Mouse (Mus musculus) spleen, adult 2 months (tissue): ENCODE results near the gene 1600012H06Rik.

Source experiments
- CTCF ChIP-seq: fragments of 200-500 bp; IDR thresholded peaks from 2 replicates; pipeline ENCODE4 v1.5.1; 2011; ENCODE audit warnings: mild to moderate bottlenecking, inconsistent platforms; ENCODE audit not compliant: insufficient read depth, insufficient read length, insufficient replicate concordance; ENCODE audit errors: extremely low read depth
- POLR2A ChIP-seq: fragments of 200-500 bp; IDR thresholded peaks from 2 replicates; pipeline ENCODE4 v1.6.1; 2011; ENCODE audit warnings: low read depth, low read length, inconsistent platforms

DNA sequence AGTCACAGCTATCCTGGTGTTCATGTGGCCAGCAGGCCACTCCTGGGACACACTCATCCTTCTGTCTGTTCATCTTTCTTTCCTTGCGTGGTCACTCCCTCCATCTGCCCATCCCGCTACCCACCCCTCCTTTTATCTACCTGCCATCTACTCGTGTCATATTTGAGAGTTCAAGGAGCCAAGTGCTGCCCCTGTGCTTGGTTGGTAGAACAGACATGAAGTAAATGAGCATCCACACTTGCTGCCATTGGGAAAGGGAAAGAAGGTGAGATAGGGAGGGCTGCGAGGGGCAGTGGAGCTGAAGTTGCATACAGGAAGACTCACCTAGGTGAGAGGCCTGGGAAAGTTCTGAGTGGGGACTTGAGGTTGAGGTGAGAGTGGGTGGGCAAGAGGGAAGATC is 28.6 kb upstream of the 1600012H06Rik start:
- TF ChIP-seq CTCF = no peak
- no peak for TF ChIP-seq POLR2A
